Mouse (Mus musculus) myocyte (in vitro differentiated cells): ENCODE data around the gene Il1rl1.

Source experiments
- CEBPB ChIP-seq: IDR thresholded peaks from 2 replicates; pipeline ENCODE4 v1.6.1; 2011; ENCODE audit warnings: mild to moderate bottlenecking, moderate library complexity; ENCODE audit not compliant: poor library complexity, insufficient read depth, severe bottlenecking
- MYOG ChIP-seq, 3 experiments: IDR thresholded peaks; one replicate each; pipeline ENCODE4 v1.6.1; 2011; ENCODE audit warnings: control low read depth in 2 of 3, low read depth in 2 of 3, mild to moderate bottlenecking in 2 of 3; ENCODE audit not compliant: insufficient read length in 2 of 3, control insufficient read depth in 1 of 3, insufficient read depth in 1 of 3
- POLR2A ChIP-seq: IDR thresholded peaks from one replicate; pipeline ENCODE4 v1.6.1; 2011; ENCODE audit warnings: low read depth, mild to moderate bottlenecking, control low read depth, moderate library complexity; ENCODE audit not compliant: insufficient read length
- POLR2AphosphoS2 ChIP-seq: IDR thresholded peaks from one replicate; pipeline ENCODE4 v1.6.1; 2011; ENCODE audit warnings: low read depth, control low read depth; ENCODE audit not compliant: insufficient read length

DNA sequence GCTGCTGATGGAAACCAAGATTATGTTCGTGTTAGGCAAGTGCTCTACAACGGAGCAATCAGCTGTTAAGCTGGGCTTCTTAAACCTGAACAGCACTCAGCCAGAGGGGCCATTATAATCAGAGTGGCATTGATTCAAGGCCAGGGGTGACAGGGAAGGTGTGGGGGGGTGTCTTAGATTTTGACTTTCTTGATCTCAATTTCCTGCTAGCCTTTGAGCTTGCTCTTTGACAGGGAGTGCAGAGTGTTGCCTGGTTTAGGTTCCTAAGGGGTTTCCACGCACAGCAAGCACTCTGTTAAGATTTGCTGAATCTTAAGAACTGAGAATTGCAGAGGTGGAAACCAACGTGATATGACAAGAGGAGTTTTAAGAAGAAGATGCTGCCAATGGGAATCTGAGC is 47.4 kb downstream of the Il1rl1 start:
- TF ChIP-seq POLR2A: no peak
- TF ChIP-seq MYOG (IDR thresholded peaks at IDR 0.05; ENCODE audit: control insufficient read depth in 1 of 3, insufficient read depth in 1 of 3, insufficient read length in 2 of 3, low read depth in 2 of 3): no peak
- TF ChIP-seq CEBPB: no peak
- no peak for TF ChIP-seq POLR2AphosphoS2
